Mouse (Mus musculus): ENCODE data around the gene Fhl3.

DNA sequence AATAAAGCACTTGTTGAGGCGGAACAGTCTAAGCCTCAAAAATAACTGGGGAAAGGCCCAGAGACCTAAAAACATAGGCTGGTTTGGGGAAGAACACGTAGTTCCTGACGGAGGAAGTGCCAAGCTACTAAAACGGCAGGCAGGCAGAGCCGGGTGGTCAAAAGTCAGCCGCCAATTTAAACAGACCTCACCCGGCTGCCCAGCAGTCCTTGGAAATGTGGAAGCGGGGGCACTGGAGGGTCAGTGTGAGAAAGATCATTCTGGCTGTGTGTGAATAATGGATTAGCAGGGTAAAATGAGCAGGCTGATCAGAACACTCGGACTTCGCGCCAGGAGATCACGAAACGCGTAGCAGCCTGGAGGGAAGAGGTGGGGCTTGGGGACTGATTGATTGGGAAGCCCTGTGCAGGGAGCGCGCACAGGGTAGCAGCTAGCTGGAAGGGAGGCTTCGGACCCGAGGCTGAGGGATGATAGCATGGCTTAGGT lies 9.5 kb downstream of the Fhl3 start:
- TF ChIP-seq CTCF (IDR thresholded peaks at IDR 0.05) (no peak), EP300 (IDR thresholded peaks at IDR 0.05) (no peak)
